In the genomic region with DNA sequence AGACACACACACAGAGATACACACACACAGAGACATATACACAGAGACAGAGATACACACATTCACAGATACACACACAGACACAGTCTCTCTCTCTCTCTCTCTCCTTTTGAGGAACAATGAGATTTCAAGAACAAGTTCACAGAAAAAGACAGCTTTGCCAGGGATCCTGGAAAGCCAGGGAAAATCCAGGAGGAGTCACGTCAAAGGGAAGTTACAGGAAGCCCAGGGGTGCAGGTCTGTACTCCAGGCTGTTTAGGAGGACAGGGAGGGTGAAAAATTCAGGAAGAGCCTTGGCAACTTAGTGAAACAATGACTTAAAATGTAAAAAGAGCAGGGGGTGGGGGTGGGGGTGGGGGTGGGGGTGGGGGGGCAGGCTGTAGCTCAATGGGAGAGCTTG, we compare ENCODE assay signal across 15 mouse cellular contexts. TPM values are rescaled to one million over a fixed set of nuclear protein-coding genes. Genes with fewer than 3 reads are reported as not detected.
DNase-seq lines count a peak whose midpoint lies in the region; ATAC-seq and TF ChIP-seq lines count a peak whose summit lies in the region.
"Had no signal": no experiment of that assay in that cellular context is flagged by ENCODE, and none has a peak within 500 bp of the region (broad histone marks: within the 10 kb centered on the region; RNA-seq: fewer than 3 reads in every experiment).

No protein-coding gene starts in this region.

- no peak overlapping the region for H3K9ac ChIP-seq in heart, adult 2 months (ENCODE audit: low read depth, low read length)
- no peak overlapping the region for H3K9ac ChIP-seq in midbrain, embryonic 15.5 days
- H3K9ac ChIP-seq in midbrain, embryonic 14.5 days (replicated peaks; ENCODE audit: low read length) = no peak overlapping the region
- peak overlapping the region; percentile 1; the same call in 1 of the 2 replicates for H3K9ac ChIP-seq in midbrain, embryonic 16.5 days (ENCODE audit: low read depth, low read length)

- H3K4me1 ChIP-seq in heart, adult 2 months (ENCODE audit: control insufficient read depth, insufficient read depth, low read length) = peaks cover 26% of the 10 kb centered on the region
- H3K4me1 ChIP-seq in kidney, adult 2 months (ENCODE audit: control insufficient read depth, insufficient read depth, low read length) = peaks cover 10% of the 10 kb centered on the region; the same call in 1 of the 2 replicates
- H3K4me1 ChIP-seq in midbrain, embryonic 15.5 days = peaks cover 9% of the 10 kb centered on the region
- no peaks in the 10 kb centered on the region for H3K4me1 ChIP-seq in midbrain, embryonic 14.5 days (ENCODE audit: control insufficient read depth, insufficient read depth, low read length)
- peaks cover 8% of the 10 kb centered on the region; the same call in 1 of the 2 replicates for H3K4me1 ChIP-seq in midbrain, embryonic 16.5 days (ENCODE audit: control insufficient read depth, insufficient read depth, low read length)

- H3K4me2 ChIP-seq in midbrain, embryonic 15.5 days = no peak overlapping the region
- no peak overlapping the region for H3K4me2 ChIP-seq in midbrain, embryonic 14.5 days (ENCODE audit: low read length)
- no peak overlapping the region for H3K4me2 ChIP-seq in midbrain, embryonic 16.5 days (ENCODE audit: low read length)

- TF ChIP-seq POLR2A in heart, adult 2 months (IDR thresholded peaks at IDR 0.05; ENCODE audit: insufficient read depth, low read depth, low read length) = no peak
- no peak for TF ChIP-seq POLR2A in kidney, adult 2 months (IDR thresholded peaks at IDR 0.05; ENCODE audit: low read depth, low read length)

- H3K4me3 ChIP-seq in heart, adult 2 months = no peak overlapping the region
- H3K4me3 ChIP-seq in kidney, adult 2 months (ENCODE audit: insufficient read depth, low read depth, low read length) = no peak overlapping the region
- H3K4me3 ChIP-seq in midbrain, embryonic 15.5 days = no peak overlapping the region
- H3K4me3 ChIP-seq in midbrain, embryonic 14.5 days (replicated peaks; ENCODE audit: low read depth, low read length) = no peak overlapping the region
- no peak overlapping the region for H3K4me3 ChIP-seq in midbrain, embryonic 16.5 days (ENCODE audit: low read depth, low read length)

- TF ChIP-seq EP300 in heart, adult 2 months (IDR thresholded peaks at IDR 0.05; ENCODE audit: insufficient read depth, low read depth, low read length) = no peak

- peak overlapping the region; percentile 33 for H3K27ac ChIP-seq in heart, adult 2 months
- 0 out of 2 replicates have a peak overlapping the region, but pooled peaks have one; percentile 24 for H3K27ac ChIP-seq in kidney, adult 2 months (ENCODE audit: insufficient read depth, low read depth, low read length)
- peak overlapping the region; percentile 34; the same call in 1 of the 2 replicates for H3K27ac ChIP-seq in midbrain, embryonic 15.5 days
- H3K27ac ChIP-seq in midbrain, embryonic 14.5 days (replicated peaks; ENCODE audit: low read depth, low read length) = no peak overlapping the region
- H3K27ac ChIP-seq in midbrain, embryonic 16.5 days (ENCODE audit: low read length) = no peak overlapping the region

- no peaks in the 10 kb centered on the region for H3K27me3 ChIP-seq in heart, adult 2 months (ENCODE audit: control insufficient read depth, insufficient read depth, low read length)
- no peaks in the 10 kb centered on the region for H3K27me3 ChIP-seq in kidney, adult 2 months (replicated peaks; ENCODE audit: control insufficient read depth, insufficient read depth, low read length)
- H3K27me3 ChIP-seq in midbrain, embryonic 15.5 days (replicated peaks) = no peaks in the 10 kb centered on the region
- no peaks in the 10 kb centered on the region for H3K27me3 ChIP-seq in midbrain, embryonic 14.5 days (ENCODE audit: control insufficient read depth, insufficient read depth, low read length)
- H3K27me3 ChIP-seq in midbrain, embryonic 16.5 days (ENCODE audit: control insufficient read depth, insufficient read depth, low read depth, low read length) = no peaks in the 10 kb centered on the region

- no peaks in the 10 kb centered on the region for H3K79me2 ChIP-seq in heart, adult 2 months (replicated peaks; ENCODE audit: control insufficient read depth, insufficient read depth, low read length)

- ATAC-seq in midbrain, embryonic 15.5 days (replicated peaks) = no peak
- no peak for ATAC-seq in midbrain, embryonic 14.5 days (ENCODE audit: low FRiP score, low TSS enrichment)
- no peak for ATAC-seq in midbrain, embryonic 16.5 days

- TF ChIP-seq CTCF in heart, adult 2 months (IDR thresholded peaks at IDR 0.05) = no peak
- TF ChIP-seq CTCF in kidney, adult 2 months (conservative IDR thresholded peaks at IDR 0.05; ENCODE audit: insufficient read depth, insufficient read length, low read depth, low read length) = no peak

- no peak for DNase-seq in heart, adult 2 months
- no peak for DNase-seq in heart, postnatal 25 days (ENCODE audit: low spot score)
- DNase-seq in kidney, adult 2 months = peak; percentile 36
- no peak for DNase-seq in kidney, adult 11 months
- no peak for DNase-seq in midbrain, embryonic 14.5 days
- no peak for DNase-seq in right cerebral cortex, adult 18-20 months
- DNase-seq: adrenal gland, postnatal 25 days; cerebellum, postnatal 36 days; layer of hippocampus, adult 9-11 months; lung, postnatal 10 days; right cerebral cortex, postnatal 25 days; thymus, postnatal 36 days had no signal

- no peaks in the 10 kb centered on the region for H3K9me3 ChIP-seq in midbrain, embryonic 15.5 days
- H3K9me3 ChIP-seq in midbrain, embryonic 14.5 days (ENCODE audit: control insufficient read depth, low read length) = no peaks in the 10 kb centered on the region
- H3K9me3 ChIP-seq in midbrain, embryonic 16.5 days (replicated peaks; ENCODE audit: control insufficient read depth, low read length, poor library complexity, severe bottlenecking) = no peaks in the 10 kb centered on the region
- H3K9me3 ChIP-seq: G1E had no signal

- WGBS in heart, adult 2 months = 46% methylated on average over 1 of the region's 1 CpGs
- WGBS in kidney, adult 2 months = 63% methylated on average over 1 of the region's 1 CpGs
- 59% methylated on average over 1 of the region's 1 CpGs for WGBS in midbrain, embryonic 15.5 days
- WGBS in midbrain, embryonic 14.5 days = 52% methylated on average over 1 of the region's 1 CpGs
- WGBS in midbrain, embryonic 16.5 days = 48% methylated on average over 1 of the region's 1 CpGs

- intact Hi-C loops in heart, adult 2 months (cut with DNase I) = no loop called here
- intact Hi-C loops in heart, postnatal 25 days (cut with DNase I) = no loop called here

- H3K36me3 ChIP-seq in heart, adult 2 months (ENCODE audit: control insufficient read depth, insufficient read depth, low read length) = no peaks in the 10 kb centered on the region
- no peaks in the 10 kb centered on the region for H3K36me3 ChIP-seq in kidney, adult 2 months (ENCODE audit: control insufficient read depth, insufficient read depth, low read length)
- H3K36me3 ChIP-seq in midbrain, embryonic 15.5 days (replicated peaks) = no peaks in the 10 kb centered on the region
- H3K36me3 ChIP-seq in midbrain, embryonic 14.5 days (ENCODE audit: control insufficient read depth, insufficient read depth, low read length) = no peaks in the 10 kb centered on the region
- no peaks in the 10 kb centered on the region for H3K36me3 ChIP-seq in midbrain, embryonic 16.5 days (ENCODE audit: control insufficient read depth, insufficient read depth, low read length)
- H3K36me3 ChIP-seq: G1E had no signal

RNA-seq across cellular contexts. Expression of gene Ksr1, which starts 56.5 kb away (rescaled TPM):
- total RNA-seq in heart, adult 2 months (2021) = 1 to 10 TPM; 5.1 to 7.0 TPM
- 6.7 and 7.8 TPM in 2 replicates for polyA plus RNA-seq in heart, adult 2 months (2012; rRNA removed)
- total RNA-seq in heart, postnatal 25 days (2021) = 1 to 10 TPM; 7.3 TPM
- 7.8 and 9.8 TPM in 2 replicates for polyA plus RNA-seq in kidney, adult 2 months (2012; rRNA removed)
- 5.1 and 6.1 TPM in 2 replicates for polyA plus RNA-seq in midbrain, embryonic 15.5 days (2015; fragmentation: Nextera tagmentation; extraction: Ambion mirVana)
- polyA plus RNA-seq in midbrain, embryonic 14.5 days (2014; fragmentation: Nextera tagmentation; extraction: Ambion mirVana) = 5.2 and 5.8 TPM in 2 replicates
- polyA plus RNA-seq in midbrain, embryonic 16.5 days (2015; fragmentation: Nextera tagmentation; extraction: Ambion mirVana) = 4.5 and 5.3 TPM in 2 replicates

Comparison
In these comparisons a context has a peak if more than half of its experiments do, and no peak if none do; other contexts are left out.
1. H3K27ac ChIP-seq: peak in heart, adult 2 months (single experiment), kidney, adult 2 months (single experiment) and midbrain, embryonic 15.5 days (single experiment); none in midbrain, embryonic 14.5 days (single experiment) and midbrain, embryonic 16.5 days (single experiment).